Mouse (Mus musculus) MEL (cell line): ENCODE measurements around the gene Fyco1. TPM values are rescaled to one million over a fixed set of nuclear protein-coding genes. Genes with fewer than 3 reads are reported as not detected.

Experiments
- DNase-seq: peaks from one replicate; pipeline ENCODE4 v3.0.0; 2011; ENCODE audit warnings: low read depth, low spot score
- H3K27ac ChIP-seq: 2 replicates; pipeline ENCODE4 v1.5.1; 2012; ENCODE audit warnings: low read depth, mild to moderate bottlenecking, control low read depth, low read length, moderate library complexity; ENCODE audit not compliant: control insufficient read depth
- H3K27me3 ChIP-seq, 2 experiments: fragments of 150-350 bp in 1 of 2; sonication (generic) in 1 of 2; 2 replicates each; pipeline ENCODE4 v1.6.1; 2012; ENCODE audit warnings: low read length in 2 of 2, mild to moderate bottlenecking in 2 of 2, improper control_type of control experiment in 1 of 2, moderate library complexity in 1 of 2; ENCODE audit not compliant: insufficient read depth in 2 of 2, control insufficient read depth in 1 of 2
- H3K36me3 ChIP-seq, 2 experiments: 2 replicates each; pipeline ENCODE4 v1.6.1; 2012 to 2014; ENCODE audit warnings: low read length in 2 of 2, improper control_type of control experiment in 1 of 2, inconsistent platforms in 1 of 2, mild to moderate bottlenecking in 1 of 2; ENCODE audit not compliant: insufficient read depth in 2 of 2, control insufficient read depth in 1 of 2
- H3K4me1 ChIP-seq, 2 experiments: fragments of 150-350 bp in 1 of 2; sonication (generic) in 1 of 2; 2 replicates each; pipeline ENCODE4 v1.6.1; 2012; ENCODE audit warnings: low read length in 2 of 2, improper control_type of control experiment in 1 of 2, mild to moderate bottlenecking in 1 of 2; ENCODE audit not compliant: insufficient read depth in 2 of 2, control insufficient read depth in 1 of 2
- H3K4me3 ChIP-seq, 2 experiments: fragments of 150-350 bp in 1 of 2; sonication (generic) in 1 of 2; 2 replicates each; pipeline ENCODE4 v1.5.1; 2012; ENCODE audit warnings: low read depth in 2 of 2, low read length in 2 of 2, mild to moderate bottlenecking in 2 of 2, moderate library complexity in 2 of 2, control low read depth in 1 of 2, improper control_type of control experiment in 1 of 2; ENCODE audit not compliant: control insufficient read depth in 1 of 2, insufficient read depth in 1 of 2
- H3K79me2 ChIP-seq: 2 replicates; pipeline ENCODE4 v1.6.1; 2012; ENCODE audit warnings: mild to moderate bottlenecking, low read length, moderate library complexity; ENCODE audit not compliant: control insufficient read depth, poor library complexity, insufficient read depth
- H3K9ac ChIP-seq: 2 replicates; pipeline ENCODE4 v1.6.1; 2012; ENCODE audit warnings: low read depth, mild to moderate bottlenecking, control low read depth, low read length, moderate library complexity; ENCODE audit not compliant: control insufficient read depth, poor library complexity, severe bottlenecking
- H3K9me3 ChIP-seq: fragments of 150-350 bp; sonication (generic); replicated peaks from 2 replicates; pipeline ENCODE4 v1.6.1; 2012; ENCODE audit warnings: mild to moderate bottlenecking, low read length, improper control_type of control experiment, moderate library complexity; ENCODE audit not compliant: insufficient read depth
- BHLHE40 ChIP-seq: IDR thresholded peaks from 2 replicates; pipeline ENCODE4 v1.6.1; 2012; ENCODE audit warnings: low read depth, mild to moderate bottlenecking, inconsistent platforms, low read length, improper control_type of control experiment, borderline replicate concordance
- CHD1 ChIP-seq: IDR thresholded peaks from 2 replicates; pipeline ENCODE4 v1.6.1; 2012; ENCODE audit warnings: low read depth, mild to moderate bottlenecking, inconsistent platforms, low read length, improper control_type of control experiment
- CHD2 ChIP-seq: IDR thresholded peaks from 2 replicates; pipeline ENCODE4 v1.6.1; 2011; ENCODE audit warnings: low read length, improper control_type of control experiment
- CTCF ChIP-seq, 3 experiments: IDR thresholded peaks in 2 of 3; conservative IDR thresholded peaks in 1 of 3; 2 replicates each; pipeline ENCODE4 v1.5.1; 2011 to 2012; ENCODE audit warnings: low read length in 3 of 3, low read depth in 2 of 3, mild to moderate bottlenecking in 2 of 3, improper control_type of control experiment in 1 of 3, inconsistent platforms in 1 of 3, mixed read lengths in 1 of 3, moderate library complexity in 1 of 3; ENCODE audit not compliant: control insufficient read depth in 1 of 3, insufficient read depth in 1 of 3, poor library complexity in 1 of 3, severe bottlenecking in 1 of 3
- E2F4 ChIP-seq: IDR thresholded peaks from 2 replicates; pipeline ENCODE4 v1.6.1; 2011; ENCODE audit warnings: low read depth, low read length, improper control_type of control experiment, borderline replicate concordance
- GABPA ChIP-seq: IDR thresholded peaks from 2 replicates; pipeline ENCODE4 v1.6.1; 2012; ENCODE audit warnings: low read depth, mild to moderate bottlenecking, inconsistent platforms, low read length, improper control_type of control experiment, moderate library complexity
- KAT2A ChIP-seq: conservative IDR thresholded peaks from 2 replicates; pipeline ENCODE4 v1.6.1; 2012; ENCODE audit warnings: low read depth, low read length, improper control_type of control experiment, inconsistent platforms
- MAFK ChIP-seq: IDR thresholded peaks from 2 replicates; pipeline ENCODE4 v1.6.1; 2011; ENCODE audit warnings: low read depth, mild to moderate bottlenecking, low read length, improper control_type of control experiment, borderline replicate concordance
- MAZ ChIP-seq: IDR thresholded peaks from 2 replicates; pipeline ENCODE4 v1.6.1; 2012; ENCODE audit warnings: low read depth, mild to moderate bottlenecking, inconsistent platforms, low read length, improper control_type of control experiment
- MXI1 ChIP-seq: IDR thresholded peaks from 2 replicates; pipeline ENCODE4 v1.6.1; 2011; ENCODE audit warnings: mild to moderate bottlenecking, low read depth, low read length, improper control_type of control experiment
- MYB ChIP-seq: IDR thresholded peaks from 2 replicates; pipeline ENCODE4 v1.6.1; 2011; ENCODE audit warnings: mild to moderate bottlenecking, low read depth, low read length, improper control_type of control experiment
- NELFE ChIP-seq: IDR thresholded peaks from 2 replicates; pipeline ENCODE4 v1.6.1; 2011; ENCODE audit warnings: low read depth, low read length, improper control_type of control experiment
- POLR2A ChIP-seq, 2 experiments: IDR thresholded peaks; 2 replicates each; pipeline ENCODE4 v1.6.1; 2011 to 2012; ENCODE audit warnings: low read length in 2 of 2, mild to moderate bottlenecking in 2 of 2, control low read depth in 1 of 2, improper control_type of control experiment in 1 of 2, low read depth in 1 of 2, moderate library complexity in 1 of 2; ENCODE audit not compliant: control insufficient read depth in 1 of 2, insufficient read depth in 1 of 2, poor library complexity in 1 of 2
- POLR2AphosphoS5 ChIP-seq: IDR thresholded peaks from 2 replicates; pipeline ENCODE4 v1.6.1; 2012; ENCODE audit warnings: low read depth, borderline replicate concordance, mild to moderate bottlenecking, inconsistent platforms, low read length, moderate library complexity, mixed read lengths
- RCOR1 ChIP-seq: IDR thresholded peaks from 2 replicates; pipeline ENCODE4 v1.6.1; 2012; ENCODE audit warnings: low read depth, mild to moderate bottlenecking, inconsistent platforms, low read length, improper control_type of control experiment
- SIN3A ChIP-seq: IDR thresholded peaks from 2 replicates; pipeline ENCODE4 v1.6.1; 2012; ENCODE audit warnings: low read length, improper control_type of control experiment, inconsistent platforms
- TAL1 ChIP-seq: IDR thresholded peaks from 2 replicates; pipeline ENCODE4 v1.6.1; 2012; ENCODE audit warnings: mild to moderate bottlenecking, inconsistent platforms, low read length, moderate library complexity, mixed read lengths
- TBP ChIP-seq: IDR thresholded peaks from 2 replicates; pipeline ENCODE4 v1.8.0; 2011; ENCODE audit warnings: low read depth, low read length, improper control_type of control experiment
- TCF12 ChIP-seq: IDR thresholded peaks from 2 replicates; pipeline ENCODE4 v1.6.1; 2014; ENCODE audit warnings: low read depth, mild to moderate bottlenecking, inconsistent platforms, low read length, improper control_type of control experiment, moderate library complexity
- USF1 ChIP-seq: IDR thresholded peaks from 2 replicates; pipeline ENCODE4 v1.6.1; 2014; ENCODE audit warnings: low read depth, mild to moderate bottlenecking, inconsistent platforms, low read length, improper control_type of control experiment, moderate library complexity
- ZC3H11A ChIP-seq: IDR thresholded peaks from 2 replicates; pipeline ENCODE4 v1.6.1; 2012; ENCODE audit warnings: low read depth, mild to moderate bottlenecking, inconsistent platforms, low read length, improper control_type of control experiment
- ZKSCAN1 ChIP-seq: IDR thresholded peaks from 2 replicates; pipeline ENCODE4 v1.6.1; 2012; ENCODE audit warnings: low read depth, mild to moderate bottlenecking, inconsistent platforms, low read length, improper control_type of control experiment, moderate library complexity
- ZMIZ1 ChIP-seq: IDR thresholded peaks from 2 replicates; pipeline ENCODE4 v1.6.1; 2012; ENCODE audit warnings: low read depth, mild to moderate bottlenecking, inconsistent platforms, low read length, improper control_type of control experiment, moderate library complexity
- ZNF384 ChIP-seq: IDR thresholded peaks from 2 replicates; pipeline ENCODE4 v1.6.1; 2012; ENCODE audit warnings: low read depth, mild to moderate bottlenecking, inconsistent platforms, low read length, improper control_type of control experiment
- polyA plus RNA-seq, 2 experiments: library from polyadenylated mRNA; stranded (reverse) in 1 of 2; unstranded in 1 of 2; fragments of >175 nt in 1 of 2; fragments of >200 nt in 1 of 2; gene quantifications; 2 replicates each; pipeline versions ENCODE4 v1.2.1 to v1.2.4; 2012; ENCODE audit warnings: low replicate concordance in 2 of 2, low read depth in 1 of 2; ENCODE audit not compliant: insufficient read length in 2 of 2, insufficient read depth in 1 of 2, missing spikeins in 1 of 2
- total RNA-seq: library from RNA; depleted of rRNA; stranded (reverse); fragments of 300-350 nt; gene quantifications from 2 replicates; pipeline ENCODE4 v1.2.3, GENCODE M21; 2012

Gene Fyco1
- total and polyA plus RNA-seq, 3 experiments = 1.2 to 2.7 TPM; not detected in 1

GRCm38 (mm10) chr9:123760806-123761205, 90.9 kb downstream of the Fyco1 start:
- H3K27ac ChIP-seq = no peak overlapping the region
- no peak overlapping the region for H3K9ac ChIP-seq
- DNase-seq = no peak
- H3K4me3 ChIP-seq = no peak overlapping the region
- H3K4me1 ChIP-seq = peaks cover 0 to 6% of the 10 kb centered on the region in 2 experiments; a peak in 1 of 4 replicates
- TF ChIP-seq RCOR1 = no peak
- no peak for TF ChIP-seq ZNF384
- no peak for TF ChIP-seq SIN3A
- TF ChIP-seq, all 39 proteins: peak for 0
- H3K9me3 ChIP-seq = no peaks in the 10 kb centered on the region
- H3K36me3 ChIP-seq = peaks cover 0 to 5% of the 10 kb centered on the region in 2 experiments; a peak in 2 of 4 replicates
- H3K79me2 ChIP-seq = no peaks in the 10 kb centered on the region
- no peaks in the 10 kb centered on the region; a peak in 1 of 4 replicates for H3K27me3 ChIP-seq

GRCm38 (mm10) chr9:123758645-123759044, 93.1 kb downstream of the Fyco1 start:
- Histone ChIP-seq H3K27ac (no peak overlapping the region), H3K27me3 (no peaks in the 10 kb centered on the region), H3K79me2 (no peaks in the 10 kb centered on the region), H3K9ac (no peak overlapping the region), H3K36me3 (peaks cover 0 to 5% of the 10 kb centered on the region in 2 experiments; a peak in 2 of 4 replicates), H3K4me3 (no peak overlapping the region), H3K4me1 (peaks cover 0 to 6% of the 10 kb centered on the region in 2 experiments; a peak in 1 of 4 replicates), H3K9me3 (no peaks in the 10 kb centered on the region)
- DNase-seq = no peak
- no peak for TF ChIP-seq GABPA
- no peak for TF ChIP-seq MAZ
- no peak for TF ChIP-seq E2F4
- no peak for TF ChIP-seq MAFK
- TF ChIP-seq USF1 = no peak
- TF ChIP-seq TBP = no peak
- no peak for TF ChIP-seq POLR2A (IDR thresholded peaks at IDR 0.05; ENCODE audit: control insufficient read depth in 1 of 2, insufficient read depth in 1 of 2, low read depth in 1 of 2, low read length in 2 of 2, poor library complexity in 1 of 2)
- TF ChIP-seq ZKSCAN1 = no peak
- no peak for TF ChIP-seq BHLHE40
- no peak for TF ChIP-seq ZC3H11A
- TF ChIP-seq MXI1 = no peak
- TF ChIP-seq KAT2A = no peak
- TF ChIP-seq NELFE = no peak
- no peak for TF ChIP-seq CHD1

GRCm38 (mm10) chr9:123758156-123758555, 93.5 kb downstream of the Fyco1 start:
- Histone ChIP-seq H3K27me3 (no peaks in the 10 kb centered on the region), H3K9me3 (no peaks in the 10 kb centered on the region), H3K4me1 (peaks cover 0 to 6% of the 10 kb centered on the region in 2 experiments; a peak in 1 of 4 replicates), H3K4me3 (no peak overlapping the region), H3K79me2 (no peaks in the 10 kb centered on the region), H3K9ac (no peak overlapping the region), H3K27ac (no peak overlapping the region), H3K36me3 (peaks cover 0 to 5% of the 10 kb centered on the region in 2 experiments; a peak in 2 of 4 replicates)
- DNase-seq = no peak
- TF ChIP-seq MYB (no peak), TCF12 (no peak), ZNF384 (no peak), NELFE (no peak), USF1 (no peak), SIN3A (no peak), POLR2AphosphoS5 (no peak), MAZ (no peak), TBP (no peak), ZMIZ1 (no peak), RCOR1 (no peak), TAL1 (no peak), CHD2 (no peak), CTCF (IDR thresholded peaks at IDR 0.05 in 2 of 3, conservative IDR thresholded peaks at IDR 0.05 in 1 of 3; ENCODE audit: control insufficient read depth in 1 of 3, insufficient read depth in 1 of 3, low read depth in 2 of 3, low read length in 3 of 3, poor library complexity in 1 of 3, severe bottlenecking in 1 of 3) (no peak)
